Mouse (Mus musculus) cortical plate, adult 2 months (tissue): Measurements from ENCODE around the gene Uba52.

Source experiments
- CTCF ChIP-seq: fragments of 200-500 bp; IDR thresholded peaks from 2 replicates; pipeline ENCODE4 v1.5.1; 2011; ENCODE audit warnings: mild to moderate bottlenecking, control low read depth, low read length; ENCODE audit not compliant: insufficient read depth; ENCODE audit errors: extremely low read depth
- POLR2A ChIP-seq: fragments of 200-500 bp; IDR thresholded peaks from 2 replicates; pipeline ENCODE4 v1.6.1; 2011; ENCODE audit warnings: mild to moderate bottlenecking, low read length, control low read depth; ENCODE audit not compliant: insufficient read depth; ENCODE audit errors: extremely low read depth

DNA sequence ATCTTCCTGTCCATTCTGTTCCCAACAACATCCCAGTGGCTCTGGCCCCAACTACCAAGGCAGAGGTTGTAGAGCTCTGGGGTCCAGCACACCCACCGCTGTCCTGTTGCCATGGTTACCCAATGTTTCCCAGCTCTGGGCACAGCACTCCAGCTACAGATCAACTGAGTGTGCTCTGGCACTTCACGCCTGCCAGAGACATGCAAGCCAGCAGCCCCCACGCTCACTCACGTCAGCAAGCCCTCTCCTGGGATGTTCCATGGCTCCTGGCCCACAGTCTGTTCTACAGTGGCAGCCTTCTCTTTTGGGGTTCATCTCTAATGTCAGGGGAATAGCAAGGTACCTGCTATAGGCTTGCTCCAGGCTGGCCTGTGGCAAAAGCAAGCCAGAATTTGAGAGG is 47.3 kb downstream of the Uba52 start:
- TF ChIP-seq CTCF (no peak), POLR2A (no peak)
